Mouse (Mus musculus) hindbrain, embryonic 10.5 days (tissue): ENCODE data around the gene Cd2ap. TPM values are rescaled to one million over a fixed set of nuclear protein-coding genes. Genes with fewer than 3 reads are reported as not detected.

ENCODE experiments used
- polyA plus RNA-seq: library from polyadenylated mRNA; unstranded; fragments of >200 nt; fragmentation: Nextera tagmentation; extraction: Ambion mirVana; gene quantifications from 2 replicates; pipeline ENCODE4 v1.2.1, GENCODE M21; 2016

Gene Cd2ap
- polyA plus RNA-seq, 1 experiment from 2014 or later: 7.9 TPM

Other genes starting within 250 kb of the Cd2ap start
- gene Adgrf4, start 184.4 kb downstream of the Cd2ap start, polyA plus RNA-seq: 0.05 TPM in 1 of 2 replicates, not detected in the other
- gene Adgrf2, start 134.5 kb downstream of the Cd2ap start, polyA plus RNA-seq: not detected in 2 replicates
- 28.0 and 31.4 TPM in 2 replicates for gene Tnfrsf21, start 139.9 kb upstream of the Cd2ap start, polyA plus RNA-seq